In the genomic region with DNA sequence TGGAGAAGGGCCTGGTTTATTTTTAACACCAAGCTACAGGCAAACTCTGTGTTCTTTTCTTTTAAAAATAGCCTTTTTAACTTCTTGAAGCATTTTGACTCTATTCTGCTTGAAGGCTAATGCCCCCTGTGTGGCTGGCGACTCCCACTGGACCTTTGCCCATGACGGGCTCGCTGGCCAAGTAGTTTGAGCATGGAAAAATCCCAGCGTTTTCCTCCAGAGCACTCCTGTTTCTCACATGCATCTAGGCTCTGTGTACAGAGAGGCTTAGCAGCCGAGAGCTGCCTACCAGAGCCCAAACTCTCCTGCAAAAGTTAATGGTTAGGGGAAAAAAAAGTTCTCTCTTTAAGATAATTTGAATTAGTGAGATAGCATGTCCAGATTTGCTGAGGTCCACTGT, we compare ENCODE assay signal across 8 mouse cellular contexts. TPM values are rescaled to one million over a fixed set of nuclear protein-coding genes. Genes with fewer than 3 reads are reported as not detected.
DNase-seq lines count a peak whose midpoint lies in the region; ATAC-seq and TF ChIP-seq lines count a peak whose summit lies in the region.

No protein-coding gene starts in this region.

- H3K9me3 ChIP-seq in intestine, embryonic 14.5 days (ENCODE audit: control insufficient read depth, low read length), result no peaks in the 10 kb centered on the region
- H3K9me3 ChIP-seq in intestine, postnatal 0 days (ENCODE audit: control insufficient read depth), result no peaks in the 10 kb centered on the region
- no peaks in the 10 kb centered on the region for H3K9me3 ChIP-seq in kidney, embryonic 16.5 days (ENCODE audit: low read length)
- H3K9me3 ChIP-seq in limb, embryonic 14.5 days (ENCODE audit: control insufficient read depth, low read length), result no peaks in the 10 kb centered on the region

- no peak for TF ChIP-seq POLR2A in limb, embryonic 14.5 days (IDR thresholded peaks at IDR 0.05; ENCODE audit: borderline replicate concordance, extremely low read depth, insufficient read depth, insufficient read length)

- WGBS in intestine, embryonic 14.5 days, result 27% methylated on average over 5 of the region's 5 CpGs
- WGBS in intestine, postnatal 0 days, result 32% methylated on average over 5 of the region's 5 CpGs
- WGBS in kidney, embryonic 16.5 days, result 30% methylated on average over 5 of the region's 5 CpGs
- WGBS in limb, embryonic 14.5 days, result 30% methylated on average over 5 of the region's 5 CpGs

- peaks cover 23% of the 10 kb centered on the region for H3K4me1 ChIP-seq in intestine, embryonic 14.5 days (replicated peaks; ENCODE audit: control insufficient read depth, insufficient read depth, low read length)
- no peaks in the 10 kb centered on the region for H3K4me1 ChIP-seq in intestine, postnatal 0 days (replicated peaks; ENCODE audit: control insufficient read depth, insufficient read depth, low read length)
- peaks cover 13% of the 10 kb centered on the region for H3K4me1 ChIP-seq in kidney, embryonic 16.5 days (ENCODE audit: insufficient read depth, low read length)
- peaks cover 35% of the 10 kb centered on the region for H3K4me1 ChIP-seq in limb, embryonic 14.5 days (ENCODE audit: control insufficient read depth, insufficient read depth, low read length)

- H3K9ac ChIP-seq in intestine, embryonic 14.5 days (ENCODE audit: low read length), result no peak overlapping the region
- H3K9ac ChIP-seq in intestine, postnatal 0 days (ENCODE audit: low read depth, low read length), result no peak overlapping the region
- H3K9ac ChIP-seq in kidney, embryonic 16.5 days (replicated peaks; ENCODE audit: low read length), result no peak overlapping the region; the same call in 1 of the 2 replicates
- no peak overlapping the region for H3K9ac ChIP-seq in limb, embryonic 14.5 days (ENCODE audit: low read depth, low read length, severe bottlenecking)

- H3K27me3 ChIP-seq in intestine, embryonic 14.5 days (replicated peaks; ENCODE audit: control insufficient read depth, insufficient read depth, low read length), result no peaks in the 10 kb centered on the region
- H3K27me3 ChIP-seq in intestine, postnatal 0 days (replicated peaks; ENCODE audit: control insufficient read depth, insufficient read depth, low read length), result no peaks in the 10 kb centered on the region
- H3K27me3 ChIP-seq in kidney, embryonic 16.5 days (ENCODE audit: insufficient read depth, low read length), result no peaks in the 10 kb centered on the region
- no peaks in the 10 kb centered on the region for H3K27me3 ChIP-seq in limb, embryonic 14.5 days (ENCODE audit: control insufficient read depth, insufficient read depth, low read length)

- H3K4me2 ChIP-seq in intestine, embryonic 14.5 days (ENCODE audit: low read length), result no peak overlapping the region
- no peak overlapping the region for H3K4me2 ChIP-seq in intestine, postnatal 0 days (replicated peaks; ENCODE audit: low read depth)
- no peak overlapping the region for H3K4me2 ChIP-seq in kidney, embryonic 16.5 days (replicated peaks; ENCODE audit: low read depth, low read length)
- H3K4me2 ChIP-seq in limb, embryonic 14.5 days (replicated peaks; ENCODE audit: low read depth, low read length, severe bottlenecking), result peak overlapping the region; percentile 17

- no peak for TF ChIP-seq CTCF in intestine, postnatal 0 days (IDR thresholded peaks at IDR 0.05; ENCODE audit: low read depth)

- no peak overlapping the region for H3K4me3 ChIP-seq in intestine, embryonic 14.5 days (ENCODE audit: low read depth, low read length)
- H3K4me3 ChIP-seq in intestine, postnatal 0 days (ENCODE audit: low read depth, low read length), result no peak overlapping the region
- no peak overlapping the region for H3K4me3 ChIP-seq in kidney, embryonic 16.5 days (ENCODE audit: low read length)
- H3K4me3 ChIP-seq in limb, embryonic 14.5 days (replicated peaks; ENCODE audit: low read length), result no peak overlapping the region

- ATAC-seq in intestine, embryonic 14.5 days (replicated peaks; ENCODE audit: low FRiP score, low TSS enrichment, low read depth), result no peak
- ATAC-seq in intestine, postnatal 0 days, result no peak
- ATAC-seq in kidney, embryonic 16.5 days (ENCODE audit: low FRiP score, low TSS enrichment), result peak; percentile 76
- no peak for ATAC-seq in limb, embryonic 14.5 days (ENCODE audit: low FRiP score, low read depth)
- no peak for ATAC-seq in erythroid progenitor cell, adult 5-6 weeks (replicated peaks; ENCODE audit: low FRiP score, poor library complexity, severe bottlenecking)

- no peaks in the 10 kb centered on the region for H3K36me3 ChIP-seq in intestine, embryonic 14.5 days (ENCODE audit: control insufficient read depth, insufficient read depth, low read length)
- H3K36me3 ChIP-seq in intestine, postnatal 0 days (ENCODE audit: control insufficient read depth, insufficient read depth), result no peaks in the 10 kb centered on the region
- no peaks in the 10 kb centered on the region for H3K36me3 ChIP-seq in kidney, embryonic 16.5 days (ENCODE audit: insufficient read depth, low read length)
- H3K36me3 ChIP-seq in limb, embryonic 14.5 days (ENCODE audit: control insufficient read depth, insufficient read depth, low read length), result no peaks in the 10 kb centered on the region

- peak overlapping the region; percentile 63 for H3K27ac ChIP-seq in intestine, embryonic 14.5 days (ENCODE audit: low read depth)
- H3K27ac ChIP-seq in intestine, postnatal 0 days (ENCODE audit: low read depth, low read length), result no peak overlapping the region
- peak overlapping the region; percentile 88 for H3K27ac ChIP-seq in kidney, embryonic 16.5 days (ENCODE audit: low read length)
- H3K27ac ChIP-seq in limb, embryonic 14.5 days (replicated peaks; ENCODE audit: low read depth, low read length), result peak overlapping the region; percentile 74

- no peak for DNase-seq in intestine, embryonic 14.5 days (ENCODE audit: low spot score)
- peak; percentile 65 for DNase-seq in cerebellum, adult 11 months
- peak; percentile 63 for DNase-seq in gastrocnemius, postnatal 25 days
- DNase-seq in limb, embryonic 14.5 days (ENCODE audit: low spot score), result peak; percentile 53
- no peak for DNase-seq in embryo, embryonic 9.5 days (ENCODE audit: extremely low spot score)

RNA-seq across cellular contexts. Expression of gene Anapc15-ps, which starts 52.7 kb away (rescaled TPM):
- polyA plus RNA-seq in intestine, embryonic 14.5 days (2014; fragmentation: Nextera tagmentation; extraction: Ambion mirVana), result not detected in 2 replicates
- polyA plus RNA-seq in intestine, postnatal 0 days (2015; fragmentation: Nextera tagmentation; extraction: Ambion mirVana), result not detected in 2 replicates
- total RNA-seq in gastrocnemius, postnatal 25 days (2021), result not detected
- polyA plus RNA-seq in kidney, embryonic 16.5 days (2015; fragmentation: Nextera tagmentation; extraction: Ambion mirVana), result 1.8 TPM in 1 of 2 replicates, not detected in the other
- 0.31 TPM in 1 of 2 replicates, not detected in the other for polyA plus RNA-seq in limb, embryonic 14.5 days (2012; rRNA removed)
- not detected in 2 replicates for polyA plus RNA-seq in limb, embryonic 14.5 days (2014; fragmentation: Nextera tagmentation; extraction: Ambion mirVana)
- not detected in 2 replicates for total RNA-seq in erythroid progenitor cell, adult 5-6 weeks (2015; ENCODE audit: low replicate concordance)
- not detected in 2 replicates for total RNA-seq in erythroid progenitor cell, adult 5-6 weeks (2017; ENCODE audit: low replicate concordance)

Comparison
In these comparisons a context has a peak if more than half of its experiments do, and no peak if none do; other contexts are left out.
1. DNase-seq: peak in cerebellum, adult 11 months (single experiment), gastrocnemius, postnatal 25 days (single experiment) and limb, embryonic 14.5 days (single experiment); none in intestine, embryonic 14.5 days (single experiment) and embryo, embryonic 9.5 days (single experiment).